Mouse (Mus musculus): ENCODE results near the gene Ccn6. TPM values are rescaled to one million over a fixed set of nuclear protein-coding genes. Genes with fewer than 3 reads are reported as not detected.

Gene Ccn6
- polyA plus RNA-seq, 1 experiment from 2014 or later = 0.51 TPM

GRCm38 (mm10) chr10:39173077-39173476, 9.5 kb upstream of the Ccn6 start:
- H3K9ac ChIP-seq = 0 out of 2 replicates have a peak overlapping the region, but pooled peaks have one; percentile 27
- H3K36me3 ChIP-seq = no peaks in the 10 kb centered on the region
- H3K27me3 ChIP-seq = no peaks in the 10 kb centered on the region
- H3K9me3 ChIP-seq = no peaks in the 10 kb centered on the region
- H3K4me1 ChIP-seq = peaks cover 46% of the 10 kb centered on the region
- H3K4me3 ChIP-seq = peak overlapping the region; percentile 7; the same call in 1 of the 2 replicates
- ATAC-seq (ENCODE audit: insufficient number of reproducible peaks, insufficient read depth, low FRiP score, low TSS enrichment, low read depth) = no peak
- peak overlapping the region; percentile 56; the same call in 1 of the 2 replicates for H3K27ac ChIP-seq
- H3K4me2 ChIP-seq = peak overlapping the region; percentile 63
- WGBS = 25% methylated on average over 13 of the region's 13 CpGs

- Histone ChIP-seq H3K4me3 (no peak overlapping the region), H3K36me3 (no peaks in the 10 kb centered on the region), H3K27ac (peak overlapping the region; percentile 80), H3K4me1 (peaks cover 46% of the 10 kb centered on the region), H3K9me3 (no peaks in the 10 kb centered on the region), H3K9ac (no peak overlapping the region), H3K27me3 (no peaks in the 10 kb centered on the region), H3K4me2 (peak overlapping the region; percentile 63)
- no peak for ATAC-seq (ENCODE audit: insufficient number of reproducible peaks, insufficient read depth, low FRiP score, low TSS enrichment, low read depth)
- 72% methylated on average over 6 of the region's 6 CpGs for WGBS
Observed at GRCm38 (mm10) chr10:39172540-39172931, 8.9 kb upstream of the Ccn6 start.

GRCm38 (mm10) chr10:39171603-39172539, 8.3 kb upstream of the Ccn6 start:
- Histone ChIP-seq H3K9ac (peak overlapping the region; percentile 44; the same call in 1 of the 2 replicates), H3K4me1 (peaks cover 46% of the 10 kb centered on the region), H3K4me3 (peak overlapping the region; percentile 42), H3K36me3 (no peaks in the 10 kb centered on the region), H3K4me2 (peak overlapping the region; percentile 63), H3K27ac (peak overlapping the region; percentile 80), H3K9me3 (no peaks in the 10 kb centered on the region), H3K27me3 (no peaks in the 10 kb centered on the region)
- 14% methylated on average over 26 of the region's 26 CpGs for WGBS
- peak; percentile 52 for ATAC-seq (ENCODE audit: insufficient number of reproducible peaks, insufficient read depth, low FRiP score, low TSS enrichment, low read depth)

GRCm38 (mm10) chr10:39171134-39171533, 7.5 kb upstream of the Ccn6 start:
- peak overlapping the region; percentile 80 for H3K27ac ChIP-seq
- peak overlapping the region; percentile 42 for H3K4me3 ChIP-seq
- ATAC-seq (ENCODE audit: insufficient number of reproducible peaks, insufficient read depth, low FRiP score, low TSS enrichment, low read depth) = peak; percentile 84
- under 1% methylated on average over 19 of the region's 19 CpGs for WGBS
- H3K4me1 ChIP-seq = peaks cover 52% of the 10 kb centered on the region
- H3K4me2 ChIP-seq = peak overlapping the region; percentile 63
- H3K27me3 ChIP-seq = no peaks in the 10 kb centered on the region
- H3K9ac ChIP-seq = peak overlapping the region; percentile 44; the same call in 1 of the 2 replicates
- H3K36me3 ChIP-seq = no peaks in the 10 kb centered on the region
- H3K9me3 ChIP-seq = no peaks in the 10 kb centered on the region

GRCm38 (mm10) chr10:39170706-39171105, 7.1 kb upstream of the Ccn6 start:
- Histone ChIP-seq H3K4me2 (peak overlapping the region; percentile 63), H3K27ac (no peak overlapping the region), H3K27me3 (no peaks in the 10 kb centered on the region), H3K4me3 (peak overlapping the region; percentile 42; the same call in 1 of the 2 replicates), H3K9me3 (no peaks in the 10 kb centered on the region), H3K36me3 (no peaks in the 10 kb centered on the region), H3K4me1 (peaks cover 54% of the 10 kb centered on the region), H3K9ac (no peak overlapping the region)
- WGBS = 6% methylated on average over 6 of the region's 6 CpGs
- ATAC-seq (ENCODE audit: insufficient number of reproducible peaks, insufficient read depth, low FRiP score, low TSS enrichment, low read depth) = no peak

GRCm38 (mm10) chr10:39170181-39170580, 6.6 kb upstream of the Ccn6 start:
- peak overlapping the region; percentile 12; the same call in 1 of the 2 replicates for H3K4me3 ChIP-seq

GRCm38 (mm10) chr10:39169642-39170041, 6.0 kb upstream of the Ccn6 start:
- peaks cover 56% of the 10 kb centered on the region for H3K4me1 ChIP-seq
- 21% methylated on average over 9 of the region's 9 CpGs for WGBS
- peak; percentile 53; the same call in 1 of the 2 replicates for ATAC-seq (ENCODE audit: insufficient number of reproducible peaks, insufficient read depth, low FRiP score, low TSS enrichment, low read depth)
- H3K9ac ChIP-seq = no peak overlapping the region
- no peaks in the 10 kb centered on the region for H3K27me3 ChIP-seq
- H3K9me3 ChIP-seq = 0 out of 2 replicates have a peak, but pooled peaks cover 3% of the 10 kb centered on the region
- H3K36me3 ChIP-seq = no peaks in the 10 kb centered on the region
- H3K4me3 ChIP-seq = peak overlapping the region; percentile 12; the same call in 1 of the 2 replicates
- peak overlapping the region; percentile 63 for H3K4me2 ChIP-seq
- peak overlapping the region; percentile 78 for H3K27ac ChIP-seq

More at GRCm38 (mm10) chr10:39170181-39170580, 6.6 kb upstream of the Ccn6 start:
- 3% methylated on average over 8 of the region's 8 CpGs for WGBS
- no peaks in the 10 kb centered on the region for H3K36me3 ChIP-seq
- H3K27ac ChIP-seq = peak overlapping the region; percentile 78
- no peaks in the 10 kb centered on the region for H3K27me3 ChIP-seq
- H3K9ac ChIP-seq = no peak overlapping the region
- no peak for ATAC-seq (ENCODE audit: insufficient number of reproducible peaks, insufficient read depth, low FRiP score, low TSS enrichment, low read depth)
- H3K9me3 ChIP-seq = no peaks in the 10 kb centered on the region
- H3K4me1 ChIP-seq = peaks cover 59% of the 10 kb centered on the region
- peak overlapping the region; percentile 63 for H3K4me2 ChIP-seq

GRCm38 (mm10) chr10:39167611-39168010, 4.0 kb upstream of the Ccn6 start:
- WGBS = 62% methylated on average over 11 of the region's 11 CpGs
- ATAC-seq (ENCODE audit: insufficient number of reproducible peaks, insufficient read depth, low FRiP score, low TSS enrichment, low read depth) = no peak
- Histone ChIP-seq H3K4me1 (peaks cover 48% of the 10 kb centered on the region), H3K9me3 (0 out of 2 replicates have a peak, but pooled peaks cover 5% of the 10 kb centered on the region), H3K27me3 (no peaks in the 10 kb centered on the region), H3K4me3 (no peak overlapping the region), H3K4me2 (no peak overlapping the region), H3K27ac (no peak overlapping the region), H3K36me3 (no peaks in the 10 kb centered on the region), H3K9ac (no peak overlapping the region)

- Histone ChIP-seq H3K4me3 (peak overlapping the region; percentile 30), H3K4me1 (peaks cover 35% of the 10 kb centered on the region), H3K9ac (peak overlapping the region; percentile 63), H3K27me3 (no peaks in the 10 kb centered on the region), H3K27ac (peak overlapping the region; percentile 58), H3K4me2 (peak overlapping the region; percentile 50), H3K36me3 (no peaks in the 10 kb centered on the region), H3K9me3 (0 out of 2 replicates have a peak, but pooled peaks cover 5% of the 10 kb centered on the region)
- no peak for ATAC-seq (ENCODE audit: insufficient number of reproducible peaks, insufficient read depth, low FRiP score, low TSS enrichment, low read depth)
- WGBS = 20% methylated on average over 11 of the region's 11 CpGs
Observed at GRCm38 (mm10) chr10:39165632-39166115, 2.1 kb upstream of the Ccn6 start.

GRCm38 (mm10) chr10:39162666-39163484, 719 bp downstream of the Ccn6 start:
- H3K4me1 ChIP-seq = peaks cover 22% of the 10 kb centered on the region
- WGBS = 25% methylated on average over 18 of the region's 18 CpGs
- no peak overlapping the region for H3K4me3 ChIP-seq
- no peak for ATAC-seq (ENCODE audit: insufficient number of reproducible peaks, insufficient read depth, low FRiP score, low TSS enrichment, low read depth)
- no peak overlapping the region for H3K27ac ChIP-seq
- H3K9me3 ChIP-seq = 0 out of 2 replicates have a peak, but pooled peaks cover 5% of the 10 kb centered on the region
- H3K4me2 ChIP-seq = peak overlapping the region; percentile 14
- no peaks in the 10 kb centered on the region for H3K27me3 ChIP-seq
- H3K36me3 ChIP-seq = no peaks in the 10 kb centered on the region
- no peak overlapping the region for H3K9ac ChIP-seq

GRCm38 (mm10) chr10:39161406-39161805, 2.2 kb downstream of the Ccn6 start:
- H3K27ac ChIP-seq = no peak overlapping the region
- H3K9me3 ChIP-seq = 0 out of 2 replicates have a peak, but pooled peaks cover 5% of the 10 kb centered on the region
- H3K4me1 ChIP-seq = peaks cover 19% of the 10 kb centered on the region
- no peaks in the 10 kb centered on the region for H3K36me3 ChIP-seq
- WGBS = 90% methylated on average over 1 of the region's 1 CpGs
- no peak for ATAC-seq (ENCODE audit: insufficient number of reproducible peaks, insufficient read depth, low FRiP score, low TSS enrichment, low read depth)
- H3K27me3 ChIP-seq = no peaks in the 10 kb centered on the region
- no peak overlapping the region for H3K4me2 ChIP-seq
- H3K4me3 ChIP-seq = no peak overlapping the region
- no peak overlapping the region for H3K9ac ChIP-seq

Measured in embryonic facial prominence, embryonic 13.5 days (tissue).